Mouse (Mus musculus) brown adipose tissue, adult 24 weeks (tissue): ENCODE measurements around the gene Tcf7l2. TPM values are rescaled to one million over a fixed set of nuclear protein-coding genes. Genes with fewer than 3 reads are reported as not detected.

ENCODE experiments used
- H3K27ac ChIP-seq: fragments of 200-500 bp; replicated peaks from 2 replicates; pipeline ENCODE4 v1.5.1; 2012; ENCODE audit warnings: low read depth, mild to moderate bottlenecking, low read length
- H3K4me1 ChIP-seq: fragments of 200-500 bp; 2 replicates; pipeline ENCODE4 v1.6.1; 2012; ENCODE audit warnings: low read length, mixed read lengths; ENCODE audit not compliant: control insufficient read depth, insufficient read depth, insufficient read length
- H3K4me3 ChIP-seq: fragments of 200-500 bp; 2 replicates; pipeline ENCODE4 v1.5.1; 2012; ENCODE audit warnings: low read depth, mild to moderate bottlenecking, low read length, moderate library complexity; ENCODE audit not compliant: insufficient read depth
- polyA plus RNA-seq: library from polyadenylated mRNA; stranded (reverse); fragments of >200 nt; gene quantifications from 2 replicates; pipeline ENCODE4 v1.2.4, GENCODE M21; 2012; ENCODE audit not compliant: missing spikeins, insufficient read depth, insufficient read length

The Tcf7l2 gene
- polyA plus RNA-seq: 8.1 and 8.5 TPM in 2 replicates

- Histone ChIP-seq H3K4me1 (peaks cover 8% of the 10 kb centered on the region; the same call in 1 of the 2 replicates), H3K27ac (peak within 1 kb of the TSS; percentile 99), H3K4me3 (peak within 1 kb of the TSS; percentile 85)
These were observed at the start of gene Tcf7l2 for GRCm38 (mm10) chr19:55741439-55741928. Gene Tcf7l2 (plus strand): TSS chr19:55741820.

DNA sequence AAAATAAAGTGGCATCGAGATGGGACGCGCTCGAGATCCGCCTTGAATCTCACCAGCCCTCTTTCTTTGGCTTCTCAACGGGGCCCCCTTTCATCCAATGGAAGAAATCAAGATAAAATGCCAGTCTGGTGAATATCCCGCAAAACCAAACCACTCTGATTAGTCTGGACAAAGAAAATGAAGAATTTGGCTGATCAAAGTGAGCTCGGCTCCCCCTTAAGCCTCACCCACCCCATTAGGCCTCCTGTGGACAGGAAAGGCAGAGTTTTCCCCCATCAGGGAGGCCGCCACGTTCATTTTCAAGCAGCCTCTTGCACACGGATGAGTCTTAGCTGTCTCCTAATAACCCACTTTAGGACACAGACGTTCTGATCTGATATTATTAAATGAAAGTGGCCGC lies 47.0 kb upstream of the Tcf7l2 start:
- Histone ChIP-seq H3K4me3 (no peak overlapping the region), H3K27ac (no peak overlapping the region), H3K4me1 (no peaks in the 10 kb centered on the region)

GRCm38 (mm10) chr19:55695418-55695817 lies 46.2 kb upstream of the Tcf7l2 start:
- no peak overlapping the region for H3K4me3 ChIP-seq
- no peak overlapping the region for H3K27ac ChIP-seq

GRCm38 (mm10) chr19:55698892-55699291 lies 42.7 kb upstream of the Tcf7l2 start:
- H3K27ac ChIP-seq: no peak overlapping the region
- no peaks in the 10 kb centered on the region for H3K4me1 ChIP-seq
- H3K4me3 ChIP-seq: no peak overlapping the region

More at GRCm38 (mm10) chr19:55695418-55695817, 46.2 kb upstream of the Tcf7l2 start:
- no peaks in the 10 kb centered on the region for H3K4me1 ChIP-seq

- Histone ChIP-seq H3K27ac (no peak overlapping the region), H3K4me1 (no peaks in the 10 kb centered on the region), H3K4me3 (no peak overlapping the region)
These were observed 41.4 kb upstream of the Tcf7l2 start for GRCm38 (mm10) chr19:55700214-55700568.

GRCm38 (mm10) chr19:55700569-55701282 lies 40.9 kb upstream of the Tcf7l2 start:
- Histone ChIP-seq H3K4me3 (no peak overlapping the region), H3K27ac (no peak overlapping the region), H3K4me1 (no peaks in the 10 kb centered on the region)

GRCm38 (mm10) chr19:55701283-55701633 lies 40.4 kb upstream of the Tcf7l2 start:
- no peaks in the 10 kb centered on the region for H3K4me1 ChIP-seq
- H3K27ac ChIP-seq: no peak overlapping the region
- no peak overlapping the region for H3K4me3 ChIP-seq

DNA sequence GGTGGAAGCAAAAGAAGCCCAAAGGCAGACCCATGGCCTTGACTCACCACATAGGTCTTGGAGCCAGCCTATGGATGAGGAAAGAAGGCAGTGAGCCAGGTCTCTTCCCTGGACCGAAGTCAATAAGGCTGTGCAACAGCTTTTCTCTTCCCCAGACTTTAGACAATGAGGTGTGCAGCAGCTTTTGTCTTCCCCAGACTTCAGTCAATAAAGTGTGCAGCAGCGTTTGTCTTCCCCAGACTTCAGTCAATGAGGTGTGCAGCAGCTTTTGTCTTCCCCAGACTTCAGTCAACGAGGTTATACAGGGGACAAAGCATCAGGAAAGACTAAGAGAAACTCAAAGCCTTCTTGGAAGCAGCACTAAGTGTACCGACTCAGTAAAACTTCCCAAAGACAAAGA lies 39.5 kb upstream of the Tcf7l2 start:
- H3K4me3 ChIP-seq: no peak overlapping the region
- no peaks in the 10 kb centered on the region for H3K4me1 ChIP-seq
- no peak overlapping the region for H3K27ac ChIP-seq

- no peak overlapping the region for H3K4me3 ChIP-seq
- no peak overlapping the region for H3K27ac ChIP-seq
- no peaks in the 10 kb centered on the region for H3K4me1 ChIP-seq
These were observed 38.9 kb upstream of the Tcf7l2 start for GRCm38 (mm10) chr19:55702716-55703115.

- Histone ChIP-seq H3K27ac (no peak overlapping the region), H3K4me1 (no peaks in the 10 kb centered on the region), H3K4me3 (no peak overlapping the region)
These were observed 37.5 kb upstream of the Tcf7l2 start for GRCm38 (mm10) chr19:55704071-55704470.

DNA sequence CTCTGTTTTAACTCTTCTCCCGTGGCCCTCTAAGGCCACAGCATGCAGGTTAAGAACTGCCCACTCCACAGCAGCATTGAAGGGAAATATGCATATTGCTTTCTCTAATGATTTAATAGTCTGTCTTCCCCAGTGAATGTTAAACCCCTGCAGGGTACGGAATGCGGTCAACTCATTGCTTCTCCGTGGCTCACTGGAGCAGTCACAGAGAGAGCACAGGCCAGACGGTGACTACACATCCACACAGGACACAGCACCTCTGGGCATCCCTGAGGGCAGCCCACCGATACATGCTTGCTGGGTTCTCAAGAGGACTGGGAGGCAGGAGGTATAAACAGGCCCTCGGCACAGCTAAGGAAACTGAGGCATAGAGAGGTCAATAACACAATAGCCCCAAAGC lies 35.3 kb upstream of the Tcf7l2 start:
- Histone ChIP-seq H3K4me3 (no peak overlapping the region), H3K27ac (no peak overlapping the region), H3K4me1 (no peaks in the 10 kb centered on the region)

DNA sequence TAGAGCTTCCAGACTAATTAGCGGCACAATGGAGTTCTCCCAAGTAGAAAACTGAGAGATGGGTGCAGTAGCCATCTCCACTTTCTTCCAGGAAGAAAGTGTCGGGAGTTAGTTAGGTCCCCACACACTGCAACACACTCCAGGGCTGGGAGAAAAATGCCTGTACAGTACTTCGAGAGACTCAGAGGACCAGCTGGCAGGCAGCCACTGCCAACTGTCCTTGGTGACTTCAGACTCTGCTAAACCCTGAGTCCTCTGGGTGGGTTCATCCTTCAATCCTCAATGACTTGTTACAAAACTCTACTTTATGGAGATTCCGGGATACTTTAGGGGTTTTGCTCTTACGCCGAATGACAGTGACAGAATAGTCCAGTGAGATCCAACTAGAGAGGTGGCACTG lies 34.8 kb upstream of the Tcf7l2 start:
- Histone ChIP-seq H3K4me1 (no peaks in the 10 kb centered on the region), H3K4me3 (no peak overlapping the region), H3K27ac (no peak overlapping the region)

- Histone ChIP-seq H3K27ac (no peak overlapping the region), H3K4me3 (no peak overlapping the region), H3K4me1 (no peaks in the 10 kb centered on the region)
These were observed 33.5 kb upstream of the Tcf7l2 start for GRCm38 (mm10) chr19:55708031-55708554.

GRCm38 (mm10) chr19:55710841-55711240 lies 30.8 kb upstream of the Tcf7l2 start:
- H3K27ac ChIP-seq: no peak overlapping the region
- H3K4me3 ChIP-seq: no peak overlapping the region
- no peaks in the 10 kb centered on the region for H3K4me1 ChIP-seq

DNA sequence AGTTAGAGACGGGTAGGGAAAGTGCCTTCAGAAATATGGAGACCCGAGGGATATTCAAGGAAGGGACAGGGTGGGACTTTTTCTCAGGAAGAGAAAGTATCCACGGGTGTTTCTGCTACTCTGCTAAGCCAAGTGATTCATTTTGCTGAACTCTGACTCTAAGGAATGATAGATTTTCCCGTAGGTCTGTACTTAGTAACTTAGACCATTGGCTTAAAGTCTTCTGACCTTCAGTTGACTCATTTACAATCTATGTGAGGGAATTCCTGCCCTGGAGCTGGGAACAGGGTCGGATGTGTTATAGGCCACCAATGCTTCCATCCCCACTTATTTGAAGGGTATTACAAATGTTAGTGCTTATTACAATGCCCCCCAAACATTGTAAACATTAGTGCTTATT lies 29.9 kb upstream of the Tcf7l2 start:
- no peak overlapping the region for H3K27ac ChIP-seq
- H3K4me3 ChIP-seq: no peak overlapping the region
- H3K4me1 ChIP-seq: no peaks in the 10 kb centered on the region

DNA sequence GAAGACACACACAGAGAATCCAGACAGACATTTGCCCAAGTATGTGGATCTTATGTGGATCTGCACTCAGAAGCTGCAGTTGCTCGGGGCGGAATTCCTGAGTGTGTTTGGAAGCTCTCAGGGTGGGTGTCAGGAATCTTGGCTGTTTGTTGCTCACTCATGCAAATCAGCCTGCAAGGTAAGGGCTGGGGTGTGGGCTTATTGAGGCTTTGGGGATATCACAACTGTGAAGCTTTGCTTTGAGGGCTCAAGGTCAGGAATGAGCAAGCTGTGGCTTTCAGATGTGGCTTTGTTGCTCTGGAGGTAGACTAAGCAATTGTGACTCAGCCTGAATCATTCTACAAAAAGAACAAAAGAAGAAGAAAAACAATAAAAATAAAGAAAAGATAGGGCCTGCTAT lies 28.9 kb upstream of the Tcf7l2 start:
- Histone ChIP-seq H3K27ac (no peak overlapping the region), H3K4me1 (no peaks in the 10 kb centered on the region), H3K4me3 (no peak overlapping the region)
